Mouse (Mus musculus): ENCODE measurements around the gene Smoc1.
A peak's percentile ranks its signal among the peaks of the same experiment; 100 is the strongest.

Gene Smoc1

GRCm38 (mm10) chr12:81224843-81225242 is 198.2 kb downstream of the Smoc1 start:
- DNase-seq (ENCODE audit: low spot score in 2 of 2): peak in 1 of 2 experiments; percentile 47

DNA sequence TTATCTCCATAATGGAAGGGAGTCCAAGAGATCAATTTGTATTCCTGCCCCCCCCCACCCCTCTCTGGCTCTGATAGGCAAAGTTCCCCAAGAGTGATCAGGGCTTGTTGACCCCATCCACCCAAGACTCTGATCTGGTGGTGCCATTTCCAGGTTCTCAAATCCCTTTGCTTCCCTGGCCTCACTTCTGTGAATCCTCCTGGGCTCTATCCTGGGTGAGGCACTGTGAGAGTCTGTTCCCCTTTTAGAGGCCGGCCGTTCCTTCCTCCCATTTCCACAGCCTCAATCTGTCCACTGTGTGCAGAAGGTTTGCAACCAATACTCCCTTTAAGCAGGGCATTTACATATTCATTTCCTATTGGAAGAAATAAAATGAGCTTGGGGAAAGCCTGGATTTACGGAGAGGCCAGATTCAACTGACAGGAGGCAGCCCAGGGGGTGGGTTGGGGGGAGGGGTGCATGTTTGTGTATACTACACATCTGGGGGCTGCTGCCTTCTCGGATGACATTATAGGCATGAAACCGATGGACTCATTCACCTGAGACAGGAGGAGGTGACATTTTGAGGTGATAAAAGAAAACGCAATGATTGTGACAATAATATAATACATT is 199.5 kb downstream of the Smoc1 start:
- DNase-seq (ENCODE audit: low spot score in 2 of 2): no peak

GRCm38 (mm10) chr12:81226590-81226989 is 200.0 kb downstream of the Smoc1 start:
- no peak for DNase-seq (ENCODE audit: low spot score in 2 of 2)

DNA sequence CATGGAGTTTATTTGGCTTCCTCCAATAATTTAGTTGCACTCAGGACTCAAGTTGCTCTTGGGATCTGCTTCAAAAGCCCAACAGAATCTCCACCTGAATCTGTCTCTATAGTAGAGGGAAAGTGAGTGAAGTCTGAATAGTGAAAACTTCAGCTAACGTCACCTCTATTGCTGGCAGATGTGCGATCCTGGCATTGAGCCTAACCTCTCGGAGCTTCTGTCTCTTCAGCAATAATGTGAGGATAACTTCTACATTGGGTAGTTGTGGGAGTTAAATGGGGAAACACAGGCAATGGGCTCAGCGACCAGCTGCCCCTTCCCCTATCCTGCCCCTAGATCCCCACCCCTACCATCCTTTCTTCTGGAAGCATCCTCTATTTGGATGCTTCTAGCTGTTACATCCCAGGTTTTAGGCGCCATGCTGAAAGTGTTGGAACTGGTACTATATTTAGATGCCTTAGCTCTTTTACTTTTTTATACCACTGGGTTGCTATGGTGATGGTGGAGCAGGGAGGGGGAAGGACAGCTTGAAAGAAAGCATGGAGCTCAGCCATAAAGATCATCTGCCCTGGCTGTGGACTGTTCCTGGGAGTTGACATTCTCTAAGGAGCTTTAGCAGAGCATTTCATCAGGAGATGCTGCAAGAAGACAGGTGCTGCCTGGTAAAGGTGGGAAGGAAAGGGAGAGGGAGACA is 201.3 kb downstream of the Smoc1 start:
- DNase-seq (ENCODE audit: low spot score in 2 of 2): peak; percentile 77 to 93

DNA sequence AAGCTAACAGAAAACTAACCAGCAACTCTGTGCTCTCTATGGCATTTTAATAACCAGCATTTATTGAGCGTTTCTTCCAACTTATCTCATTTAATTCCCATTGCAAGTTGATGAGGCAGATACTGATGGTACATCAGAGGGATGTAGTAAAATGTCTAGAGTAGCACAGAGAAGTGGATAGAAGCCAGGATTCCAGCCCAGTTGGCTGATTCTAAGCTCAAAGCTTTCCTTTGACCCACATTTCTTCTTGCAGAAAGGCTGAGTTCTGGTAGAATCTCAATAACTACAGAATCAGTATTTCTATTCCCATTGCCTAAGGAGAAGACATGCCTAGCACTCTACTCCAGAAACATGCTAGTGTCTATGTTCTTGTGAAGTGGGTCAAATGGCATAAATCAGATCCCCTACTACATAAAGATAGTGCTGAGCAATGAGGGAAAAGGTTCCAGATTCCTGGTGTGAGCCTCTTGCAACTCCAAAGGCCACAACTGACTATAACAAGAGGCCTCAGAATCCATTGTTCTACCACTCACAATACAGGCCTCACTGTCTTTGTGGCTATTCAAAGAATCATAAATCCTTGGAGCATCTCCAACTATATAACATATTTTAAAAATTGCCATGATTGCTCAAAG is 207.3 kb downstream of the Smoc1 start:
- no peak for DNase-seq (ENCODE audit: low spot score in 2 of 2)

DNA sequence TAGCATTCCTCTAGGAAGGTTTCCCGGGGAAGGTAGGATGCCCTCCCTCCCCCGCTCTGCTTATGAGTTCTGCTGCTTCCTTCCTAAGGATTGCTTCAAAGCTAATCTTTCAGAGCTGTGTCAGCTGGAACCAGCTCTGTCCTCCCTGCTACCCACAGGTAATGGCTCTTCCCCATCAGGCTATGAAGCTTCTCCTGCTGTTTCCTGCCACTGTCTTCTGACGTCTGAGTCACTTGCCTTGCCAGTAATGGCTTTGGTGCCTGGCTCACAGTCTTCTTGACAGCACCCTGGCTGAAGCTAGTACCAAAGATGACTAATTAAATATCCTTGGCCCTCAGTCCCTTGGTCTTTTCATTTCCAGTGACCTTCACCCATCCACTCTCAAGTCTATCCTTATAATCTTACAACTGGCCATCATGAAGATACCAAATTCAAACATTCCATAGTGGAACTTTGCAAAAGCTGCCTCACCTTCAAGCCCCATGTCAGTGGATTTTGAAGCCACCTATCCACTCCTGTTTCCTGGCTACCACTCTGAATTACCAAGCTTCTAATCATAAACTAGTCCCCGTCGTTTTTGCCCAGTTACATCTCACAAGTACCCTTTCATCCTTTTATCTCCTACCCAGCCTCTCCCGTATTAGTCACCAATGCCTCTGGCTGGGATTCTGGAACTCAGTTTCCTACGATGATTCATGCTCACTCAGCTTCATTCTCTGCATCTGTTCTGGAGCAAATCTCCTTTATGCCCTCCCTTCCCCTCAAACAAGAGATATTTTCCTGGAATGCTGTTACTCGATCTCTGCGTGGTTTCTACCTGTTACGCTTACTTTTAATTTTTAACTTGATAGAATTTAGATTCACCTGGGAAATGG is 209.1 kb downstream of the Smoc1 start:
- no peak for DNase-seq (ENCODE audit: low spot score in 2 of 2)

Data from right cerebral cortex, postnatal 10 days (tissue).